Mouse (Mus musculus) erythroblast, embryonic 14.5 days (primary cell): ENCODE measurements around the gene Siah1a.

Source experiments
- GATA1 ChIP-seq: IDR thresholded peaks from 2 replicates; pipeline ENCODE4 v1.6.1; 2012; ENCODE audit warnings: low read length, inconsistent platforms, mixed read lengths
- TAL1 ChIP-seq: IDR thresholded peaks from 3 replicates; pipeline ENCODE4 v1.6.1; 2012; ENCODE audit warnings: low read length, inconsistent platforms, mixed read lengths

- TF ChIP-seq TAL1 (no peak), GATA1 (no peak)
These were observed 13.4 kb upstream of the Siah1a start for GRCm38 (mm10) chr8:86759090-86759491.
